Mouse (Mus musculus): Measurements from ENCODE around the gene Nckap1l. TPM values are rescaled to one million over a fixed set of nuclear protein-coding genes. Genes with fewer than 3 reads are reported as not detected.

Nckap1l gene
- total and polyA plus RNA-seq, 3 experiments = 17.9 to 27.1 TPM; not detected in 1

DNA sequence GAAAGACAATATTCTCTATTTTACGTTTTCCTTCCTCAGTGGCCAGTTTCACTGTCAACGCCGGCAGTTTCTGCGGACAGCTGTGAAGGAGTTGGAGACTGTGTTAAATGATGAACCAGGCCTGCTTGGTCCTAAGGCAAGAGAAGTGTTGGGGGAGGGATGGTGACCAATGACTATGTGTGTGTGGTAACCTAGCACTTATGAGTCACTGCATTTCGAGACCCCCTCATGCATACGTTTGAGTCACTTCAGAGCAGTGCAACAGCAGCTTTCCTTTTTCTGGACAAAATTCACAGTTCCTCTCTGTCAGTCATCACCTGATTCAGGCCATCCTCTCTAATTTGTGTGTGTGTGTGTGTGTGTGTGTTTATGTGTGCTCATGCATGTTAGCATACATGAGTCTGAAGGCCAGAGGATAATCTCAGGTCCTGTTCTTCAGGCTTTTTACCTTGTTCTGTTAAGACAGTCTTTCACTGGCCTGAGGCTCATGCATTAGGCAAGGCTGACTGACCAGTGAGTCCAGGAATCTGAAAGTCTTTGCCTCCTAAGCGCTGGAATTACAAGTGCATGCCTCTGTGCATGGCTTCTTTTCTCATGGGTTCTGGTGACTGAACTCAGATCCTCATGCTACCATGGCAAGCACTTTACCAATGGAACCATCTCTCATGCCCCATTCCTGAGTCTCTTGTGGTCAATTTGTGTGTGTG is 18.0 kb downstream of the Nckap1l start:
- no peak overlapping the region for H3K4me3 ChIP-seq (ENCODE audit: control insufficient read depth in 1 of 2, insufficient read depth in 1 of 2, low read depth in 2 of 2, low read length in 2 of 2)
- no peak overlapping the region for H3K9ac ChIP-seq (ENCODE audit: control insufficient read depth, low read depth, low read length, poor library complexity, severe bottlenecking)
- no peak overlapping the region for H3K27ac ChIP-seq (ENCODE audit: control insufficient read depth, low read depth, low read length)
- DNase-seq (ENCODE audit: low read depth, low spot score) = no peak
- no peak for TF ChIP-seq MYB (IDR thresholded peaks at IDR 0.05; ENCODE audit: low read depth, low read length)
- TF ChIP-seq USF2 (IDR thresholded peaks at IDR 0.05; ENCODE audit: borderline replicate concordance in 1 of 2, insufficient read depth in 1 of 2, low read depth in 1 of 2, low read length in 2 of 2) = no peak
- TF ChIP-seq EP300 (IDR thresholded peaks at IDR 0.05; ENCODE audit: low read depth in 1 of 2, low read length in 2 of 2) = no peak
- TF ChIP-seq MEF2A (IDR thresholded peaks at IDR 0.05; ENCODE audit: extremely low read depth, insufficient replicate concordance, low read depth, low read length, poor library complexity, severe bottlenecking) = no peak
- H3K27me3 ChIP-seq (ENCODE audit: control insufficient read depth in 1 of 2, insufficient read depth in 2 of 2, low read length in 2 of 2) = no peaks in the 10 kb centered on the region
- H3K79me2 ChIP-seq (ENCODE audit: control insufficient read depth, insufficient read depth, low read length, poor library complexity) = no peaks in the 10 kb centered on the region
- no peaks in the 10 kb centered on the region for H3K36me3 ChIP-seq (ENCODE audit: control insufficient read depth in 1 of 2, insufficient read depth in 2 of 2, low read length in 2 of 2)
- H3K4me1 ChIP-seq (ENCODE audit: control insufficient read depth in 1 of 2, insufficient read depth in 2 of 2, low read length in 2 of 2) = no peaks in the 10 kb centered on the region
- H3K9me3 ChIP-seq (replicated peaks; ENCODE audit: insufficient read depth, low read length) = no peaks in the 10 kb centered on the region

DNA sequence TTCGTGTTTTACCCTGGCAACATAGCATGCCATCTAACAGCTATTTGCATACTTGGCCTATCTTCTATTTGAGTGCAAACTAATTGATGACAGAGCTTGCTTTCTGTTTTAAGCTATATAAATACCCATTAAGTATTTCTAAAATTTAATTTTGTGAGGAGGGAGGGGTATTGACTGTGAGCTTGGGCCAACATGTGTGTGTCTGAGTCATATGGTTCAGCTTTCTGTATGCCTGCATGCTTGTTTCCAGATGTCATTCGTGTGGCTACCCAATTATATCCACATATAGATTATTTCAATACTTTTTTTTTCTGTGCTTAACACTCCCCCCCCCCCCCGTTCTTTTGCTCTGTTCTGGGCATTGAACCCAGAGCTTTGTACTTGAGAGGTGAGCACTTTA is 18.7 kb downstream of the Nckap1l start:
- no peaks in the 10 kb centered on the region for H3K79me2 ChIP-seq (ENCODE audit: control insufficient read depth, insufficient read depth, low read length, poor library complexity)
- H3K36me3 ChIP-seq (ENCODE audit: control insufficient read depth in 1 of 2, insufficient read depth in 2 of 2, low read length in 2 of 2) = no peaks in the 10 kb centered on the region
- H3K9me3 ChIP-seq (replicated peaks; ENCODE audit: insufficient read depth, low read length) = no peaks in the 10 kb centered on the region
- no peaks in the 10 kb centered on the region for H3K4me1 ChIP-seq (ENCODE audit: control insufficient read depth in 1 of 2, insufficient read depth in 2 of 2, low read length in 2 of 2)
- H3K4me3 ChIP-seq (ENCODE audit: control insufficient read depth in 1 of 2, insufficient read depth in 1 of 2, low read depth in 2 of 2, low read length in 2 of 2) = no peak overlapping the region
- H3K27me3 ChIP-seq (ENCODE audit: control insufficient read depth in 1 of 2, insufficient read depth in 2 of 2, low read length in 2 of 2) = no peaks in the 10 kb centered on the region
- H3K9ac ChIP-seq (ENCODE audit: control insufficient read depth, low read depth, low read length, poor library complexity, severe bottlenecking) = no peak overlapping the region
- no peak for TF ChIP-seq ZNF384 (IDR thresholded peaks at IDR 0.05; ENCODE audit: low read depth, low read length)
- TF ChIP-seq E2F4 (IDR thresholded peaks at IDR 0.05; ENCODE audit: borderline replicate concordance, low read depth, low read length) = no peak
- TF ChIP-seq UBTF (IDR thresholded peaks at IDR 0.05; ENCODE audit: borderline replicate concordance, insufficient read depth, low read depth, low read length) = no peak
- no peak for TF ChIP-seq ZMIZ1 (IDR thresholded peaks at IDR 0.05; ENCODE audit: low read depth, low read length)
- TF ChIP-seq MXI1 (IDR thresholded peaks at IDR 0.05; ENCODE audit: low read depth, low read length) = no peak
- TF ChIP-seq MAX (IDR thresholded peaks at IDR 0.05; ENCODE audit: low read length) = no peak
- TF ChIP-seq USF1 (IDR thresholded peaks at IDR 0.05; ENCODE audit: low read depth, low read length) = no peak
- no peak for TF ChIP-seq POLR2AphosphoS2 (IDR thresholded peaks at IDR 0.05; ENCODE audit: low read length)
- no peak for TF ChIP-seq KAT2A (conservative IDR thresholded peaks at IDR 0.05; ENCODE audit: low read depth, low read length)
- TF ChIP-seq POLR2A (IDR thresholded peaks at IDR 0.05; ENCODE audit: control insufficient read depth in 1 of 2, insufficient read depth in 1 of 2, low read depth in 1 of 2, low read length in 2 of 2, poor library complexity in 1 of 2) = no peak
- no peak for TF ChIP-seq EP300 (IDR thresholded peaks at IDR 0.05; ENCODE audit: low read depth in 1 of 2, low read length in 2 of 2)
- TF ChIP-seq HCFC1 (IDR thresholded peaks at IDR 0.05; ENCODE audit: low read depth, low read length) = no peak
- no peak for TF ChIP-seq BHLHE40 (IDR thresholded peaks at IDR 0.05; ENCODE audit: borderline replicate concordance, low read depth, low read length)
- TF ChIP-seq TBP (IDR thresholded peaks at IDR 0.05; ENCODE audit: low read depth, low read length) = no peak
- no peak for TF ChIP-seq SMC3 (IDR thresholded peaks at IDR 0.05; ENCODE audit: low read depth, low read length)
- TF ChIP-seq JUND (IDR thresholded peaks at IDR 0.05; ENCODE audit: low read depth, low read length) = no peak
- TF ChIP-seq MYB (IDR thresholded peaks at IDR 0.05; ENCODE audit: low read depth, low read length) = no peak
- no peak for DNase-seq (ENCODE audit: low read depth, low spot score)
- H3K27ac ChIP-seq (ENCODE audit: control insufficient read depth, low read depth, low read length) = no peak overlapping the region

All from MEL (cell line).